Comparison of ENCODE assay signal across 8 mouse cellular contexts in the genomic region with DNA sequence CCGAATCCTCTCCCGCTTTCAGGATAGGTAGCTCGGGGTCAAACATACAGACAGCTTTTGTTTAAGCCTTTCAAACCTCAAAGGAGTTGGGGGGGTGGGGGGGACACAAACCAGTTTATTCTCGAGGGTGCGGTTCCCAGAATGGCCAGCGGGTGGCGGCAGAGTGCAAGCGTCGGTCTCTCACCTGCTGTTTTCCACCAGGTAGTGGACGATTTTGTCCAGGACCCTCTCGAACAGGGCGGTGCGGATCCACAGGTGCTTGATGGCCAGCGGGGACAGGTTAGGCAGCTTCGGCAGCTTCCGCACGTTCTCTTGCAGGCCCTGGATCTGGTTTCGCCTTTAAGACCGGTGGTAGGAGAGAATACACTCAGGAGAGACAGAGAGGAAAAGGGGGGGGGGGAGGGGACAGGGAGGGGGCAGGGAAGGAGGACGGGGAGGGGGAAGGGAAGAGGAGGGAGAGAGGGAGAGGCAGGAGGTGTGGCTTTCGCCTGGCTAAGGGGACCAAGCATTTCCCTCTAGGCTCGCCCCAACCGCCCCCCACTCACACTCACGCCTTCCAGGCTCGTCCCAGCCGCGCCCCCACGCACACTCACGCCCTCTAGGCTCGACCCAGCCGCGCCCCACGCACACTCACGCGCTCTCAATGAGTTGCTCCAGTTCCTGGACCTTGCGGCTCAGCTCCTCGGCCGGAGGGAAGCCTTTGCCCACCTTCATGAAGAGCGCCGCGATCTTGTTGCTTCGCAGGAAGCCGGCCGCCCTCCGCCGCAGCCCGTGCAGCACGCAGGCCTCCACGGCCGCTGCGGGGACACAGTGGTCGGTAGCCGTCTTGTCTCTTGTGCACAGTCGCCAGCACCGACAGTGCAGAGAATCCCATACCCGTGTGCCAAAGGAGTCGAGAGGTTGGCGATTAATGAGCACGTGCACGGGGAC. TPM values are rescaled to one million over a fixed set of nuclear protein-coding genes. Genes with fewer than 3 reads are reported as not detected.
A peak's percentile ranks its signal among the peaks of the same experiment; 100 is the strongest.
DNase-seq lines count a peak whose midpoint lies in the region; ATAC-seq lines count a peak whose summit lies in the region.

No protein-coding gene starts in this region.

- 6% methylated on average over 59 of the region's 60 CpGs for WGBS in heart, embryonic 15.5 days
- 5% methylated on average over 58 of the region's 60 CpGs for WGBS in lung, embryonic 16.5 days

- H3K9me3 ChIP-seq in heart, embryonic 15.5 days (replicated peaks) = 0 out of 2 replicates have a peak, but pooled peaks cover 6% of the 10 kb centered on the region
- no peaks in the 10 kb centered on the region for H3K9me3 ChIP-seq in lung, embryonic 16.5 days (ENCODE audit: control insufficient read depth, low read length)

- no peak for ATAC-seq in heart, embryonic 15.5 days (replicated peaks; ENCODE audit: insufficient number of reproducible peaks, insufficient read depth, low FRiP score, low read depth)
- ATAC-seq in lung, embryonic 16.5 days (ENCODE audit: low read depth) = peak; percentile 56; the same call in 1 of the 2 replicates
- no peak for ATAC-seq in erythroblast, adult 5-6 weeks (replicated peaks; ENCODE audit: low FRiP score, poor library complexity, severe bottlenecking)

- H3K36me3 ChIP-seq in heart, embryonic 15.5 days = no peaks in the 10 kb centered on the region
- H3K36me3 ChIP-seq in lung, embryonic 16.5 days (ENCODE audit: control insufficient read depth, insufficient read depth, low read length) = no peaks in the 10 kb centered on the region

- peak overlapping the region; percentile 36; the same call in 1 of the 2 replicates for H3K4me2 ChIP-seq in heart, embryonic 15.5 days
- H3K4me2 ChIP-seq in lung, embryonic 16.5 days (ENCODE audit: low read depth, low read length) = peak overlapping the region; percentile 51

- H3K27ac ChIP-seq in heart, embryonic 15.5 days = no peak overlapping the region
- no peak overlapping the region for H3K27ac ChIP-seq in lung, embryonic 16.5 days (ENCODE audit: low read length)

- H3K4me1 ChIP-seq in heart, embryonic 15.5 days (replicated peaks) = no peaks in the 10 kb centered on the region
- 0 out of 2 replicates have a peak, but pooled peaks cover 2% of the 10 kb centered on the region for H3K4me1 ChIP-seq in lung, embryonic 16.5 days (replicated peaks; ENCODE audit: control insufficient read depth, insufficient read depth, low read length)

- H3K27me3 ChIP-seq in heart, embryonic 15.5 days = peaks cover 73% of the 10 kb centered on the region
- peaks cover 21% of the 10 kb centered on the region for H3K27me3 ChIP-seq in lung, embryonic 16.5 days (ENCODE audit: control insufficient read depth, insufficient read depth, low read depth, low read length)

- H3K9ac ChIP-seq in heart, embryonic 15.5 days = no peak overlapping the region
- H3K9ac ChIP-seq in lung, embryonic 16.5 days (ENCODE audit: low read length) = no peak overlapping the region

- no peak overlapping the region for H3K4me3 ChIP-seq in heart, embryonic 15.5 days
- peak overlapping the region; percentile 17; the same call in 1 of the 2 replicates for H3K4me3 ChIP-seq in lung, embryonic 16.5 days (ENCODE audit: low read length)

- DNase-seq in ovary, postnatal 14 days (ENCODE audit: low spot score) = peak; percentile 59
- DNase-seq in ovary, adult 18-20 months (ENCODE audit: low spot score) = no peak
- peak; percentile 91 to 95 for DNase-seq in cerebellum, postnatal 10 days
- peak; percentile 68 for DNase-seq in kidney, postnatal 14 days
- DNase-seq in right cerebral cortex, postnatal 4 days = peak; percentile 89

RNA-seq across cellular contexts. Expression of a gene that starts 23.7 kb away (rescaled TPM):
- 0.62 and 1.9 TPM in 2 replicates for polyA plus RNA-seq in heart, embryonic 15.5 days (2015; fragmentation: Nextera tagmentation; extraction: Ambion mirVana)
- 4.3 TPM in 2 replicates for polyA plus RNA-seq in lung, embryonic 16.5 days (2015; fragmentation: Nextera tagmentation; extraction: Ambion mirVana)
- total RNA-seq in erythroblast, adult 5-6 weeks (2015; ENCODE audit: low replicate concordance) = not detected in 2 replicates
- not detected in 2 replicates for total RNA-seq in erythroblast, adult 5-6 weeks (2017; ENCODE audit: low replicate concordance)
